Mouse (Mus musculus): ENCODE measurements around the gene Nbeal1. TPM values are rescaled to one million over a fixed set of nuclear protein-coding genes. Genes with fewer than 3 reads are reported as not detected.
"Not testable (repeated sequence)": the region's sequence is repeated elsewhere in the genome, so short reads cannot be mapped to it uniquely, and the experiment has no call there.

Gene Nbeal1
- polyA plus RNA-seq, 1 experiment from 2014 or later: 5.0 TPM

GRCm38 (mm10) chr1:60169626-60170025 lies 10.8 kb upstream of the Nbeal1 start:
- Histone ChIP-seq H3K4me3 (ENCODE audit: low read depth, low read length) (no peak overlapping the region), H3K27me3 (replicated peaks; ENCODE audit: control insufficient read depth, insufficient read depth, low read length) (no peaks in the 10 kb centered on the region), H3K4me1 (replicated peaks; ENCODE audit: control insufficient read depth, insufficient read depth, low read length) (no peaks in the 10 kb centered on the region), H3K4me2 (replicated peaks; ENCODE audit: low read depth) (no peak overlapping the region), H3K9ac (ENCODE audit: low read depth, low read length) (no peak overlapping the region), H3K27ac (ENCODE audit: low read depth, low read length) (no peak overlapping the region), H3K36me3 (ENCODE audit: control insufficient read depth, insufficient read depth) (no peaks in the 10 kb centered on the region), H3K9me3 (ENCODE audit: control insufficient read depth) (no peaks in the 10 kb centered on the region)
- TF ChIP-seq CTCF (IDR thresholded peaks at IDR 0.05; ENCODE audit: low read depth): no peak
- 70% methylated on average over 2 of the region's 2 CpGs for WGBS
- no peak for ATAC-seq

- H3K36me3 ChIP-seq (ENCODE audit: control insufficient read depth, insufficient read depth): no peaks in the 10 kb centered on the region
- WGBS: 75% methylated on average over 2 of the region's 2 CpGs
- H3K4me1 ChIP-seq (replicated peaks; ENCODE audit: control insufficient read depth, insufficient read depth, low read length): no peaks in the 10 kb centered on the region
- TF ChIP-seq CTCF (IDR thresholded peaks at IDR 0.05; ENCODE audit: low read depth): no peak
- H3K4me2 ChIP-seq (replicated peaks; ENCODE audit: low read depth): no peak overlapping the region
- ATAC-seq: no peak
- H3K27ac ChIP-seq (ENCODE audit: low read depth, low read length): no peak overlapping the region
- H3K27me3 ChIP-seq (replicated peaks; ENCODE audit: control insufficient read depth, insufficient read depth, low read length): no peaks in the 10 kb centered on the region
- H3K9ac ChIP-seq (ENCODE audit: low read depth, low read length): no peak overlapping the region
- no peaks in the 10 kb centered on the region for H3K9me3 ChIP-seq (ENCODE audit: control insufficient read depth)
- H3K4me3 ChIP-seq (ENCODE audit: low read depth, low read length): no peak overlapping the region
Observed at GRCm38 (mm10) chr1:60170251-60170650, 10.1 kb upstream of the Nbeal1 start.

- Histone ChIP-seq H3K4me3 (ENCODE audit: low read depth, low read length) (no peak overlapping the region), H3K27me3 (replicated peaks; ENCODE audit: control insufficient read depth, insufficient read depth, low read length) (no peaks in the 10 kb centered on the region), H3K36me3 (ENCODE audit: control insufficient read depth, insufficient read depth) (no peaks in the 10 kb centered on the region), H3K4me2 (replicated peaks; ENCODE audit: low read depth) (no peak overlapping the region), H3K27ac (ENCODE audit: low read depth, low read length) (no peak overlapping the region), H3K9me3 (ENCODE audit: control insufficient read depth) (no peaks in the 10 kb centered on the region), H3K4me1 (replicated peaks; ENCODE audit: control insufficient read depth, insufficient read depth, low read length) (no peaks in the 10 kb centered on the region), H3K9ac (ENCODE audit: low read depth, low read length) (no peak overlapping the region)
- ATAC-seq: no peak
- WGBS: 85% methylated on average over 3 of the region's 3 CpGs
- TF ChIP-seq CTCF (IDR thresholded peaks at IDR 0.05; ENCODE audit: low read depth): no peak
Observed at GRCm38 (mm10) chr1:60173119-60173518, 7.3 kb upstream of the Nbeal1 start.

GRCm38 (mm10) chr1:60177814-60178213 lies 2.6 kb upstream of the Nbeal1 start:
- not testable (repeated sequence) for H3K27me3 ChIP-seq (replicated peaks; ENCODE audit: control insufficient read depth, insufficient read depth, low read length); H3K27ac ChIP-seq (ENCODE audit: low read depth, low read length); H3K9me3 ChIP-seq (ENCODE audit: control insufficient read depth); ATAC-seq; H3K4me2 ChIP-seq (replicated peaks; ENCODE audit: low read depth); H3K36me3 ChIP-seq (ENCODE audit: control insufficient read depth, insufficient read depth); H3K9ac ChIP-seq (ENCODE audit: low read depth, low read length); H3K4me1 ChIP-seq (replicated peaks; ENCODE audit: control insufficient read depth, insufficient read depth, low read length); H3K4me3 ChIP-seq (ENCODE audit: low read depth, low read length)
- 87% methylated on average over 1 of the region's 1 CpGs for WGBS

- H3K27ac ChIP-seq (ENCODE audit: low read depth, low read length): no peak overlapping the region; the same call in 1 of the 2 replicates
- peak overlapping the region; percentile 89; the same call in 1 of the 2 replicates for H3K9ac ChIP-seq (ENCODE audit: low read depth, low read length)
- peak overlapping the region; percentile 96 for H3K4me3 ChIP-seq (ENCODE audit: low read depth, low read length)
- H3K9me3 ChIP-seq (ENCODE audit: control insufficient read depth): no peaks in the 10 kb centered on the region
- no peaks in the 10 kb centered on the region for H3K36me3 ChIP-seq (ENCODE audit: control insufficient read depth, insufficient read depth)
- ATAC-seq: no peak
- no peak for TF ChIP-seq CTCF (IDR thresholded peaks at IDR 0.05; ENCODE audit: low read depth)
- H3K4me2 ChIP-seq (replicated peaks; ENCODE audit: low read depth): peak overlapping the region; percentile 71
- no peaks in the 10 kb centered on the region for H3K27me3 ChIP-seq (replicated peaks; ENCODE audit: control insufficient read depth, insufficient read depth, low read length)
- 26% methylated on average over 4 of the region's 4 CpGs for WGBS
- no peaks in the 10 kb centered on the region; the same call in 1 of the 2 replicates for H3K4me1 ChIP-seq (replicated peaks; ENCODE audit: control insufficient read depth, insufficient read depth, low read length)
Observed at GRCm38 (mm10) chr1:60179376-60179775, 1.0 kb upstream of the Nbeal1 start.

- H3K9ac ChIP-seq (ENCODE audit: low read depth, low read length): peak overlapping the region; percentile 89
- no peaks in the 10 kb centered on the region; the same call in 1 of the 2 replicates for H3K4me1 ChIP-seq (replicated peaks; ENCODE audit: control insufficient read depth, insufficient read depth, low read length)
- under 1% methylated on average over 29 of the region's 30 CpGs for WGBS
- no peaks in the 10 kb centered on the region for H3K9me3 ChIP-seq (ENCODE audit: control insufficient read depth)
- H3K4me2 ChIP-seq (replicated peaks; ENCODE audit: low read depth): peak overlapping the region; percentile 71
- peak overlapping the region; percentile 98 for H3K27ac ChIP-seq (ENCODE audit: low read depth, low read length)
- ATAC-seq: peak; percentile 14
- no peaks in the 10 kb centered on the region for H3K36me3 ChIP-seq (ENCODE audit: control insufficient read depth, insufficient read depth)
- H3K27me3 ChIP-seq (replicated peaks; ENCODE audit: control insufficient read depth, insufficient read depth, low read length): no peaks in the 10 kb centered on the region
- TF ChIP-seq CTCF (IDR thresholded peaks at IDR 0.05; ENCODE audit: low read depth): no peak
- H3K4me3 ChIP-seq (ENCODE audit: low read depth, low read length): peak overlapping the region; percentile 96
Observed at GRCm38 (mm10) chr1:60180784-60181221, 404 bp downstream of the Nbeal1 start.

GRCm38 (mm10) chr1:60188454-60188853 lies 8.1 kb downstream of the Nbeal1 start:
- TF ChIP-seq CTCF (IDR thresholded peaks at IDR 0.05; ENCODE audit: low read depth): no peak
- Histone ChIP-seq H3K27ac (ENCODE audit: low read depth, low read length) (no peak overlapping the region), H3K4me2 (replicated peaks; ENCODE audit: low read depth) (no peak overlapping the region), H3K27me3 (replicated peaks; ENCODE audit: control insufficient read depth, insufficient read depth, low read length) (no peaks in the 10 kb centered on the region), H3K9me3 (ENCODE audit: control insufficient read depth) (no peaks in the 10 kb centered on the region), H3K4me1 (replicated peaks; ENCODE audit: control insufficient read depth, insufficient read depth, low read length) (no peaks in the 10 kb centered on the region), H3K9ac (ENCODE audit: low read depth, low read length) (no peak overlapping the region), H3K4me3 (ENCODE audit: low read depth, low read length) (no peak overlapping the region), H3K36me3 (ENCODE audit: control insufficient read depth, insufficient read depth) (no peaks in the 10 kb centered on the region)
- no peak for ATAC-seq

Data from intestine, postnatal 0 days (tissue).